Mouse (Mus musculus): ENCODE data around the gene N4bp2.
"Not testable (repeated sequence)": the region's sequence is repeated elsewhere in the genome, so short reads cannot be mapped to it uniquely, and the experiment has no call there.

Gene N4bp2

GRCm38 (mm10) chr5:65763088-65763915 is at the start of gene N4bp2:
TSS of gene N4bp2 (plus strand) at chr5:65763521.
- DNase-seq = peak; percentile 77 to 81

- no peak for DNase-seq
Measured at GRCm38 (mm10) chr5:65715084-65715483, 48.2 kb upstream of the N4bp2 start.

GRCm38 (mm10) chr5:65717063-65717902 is 46.0 kb upstream of the N4bp2 start:
- DNase-seq = no peak

GRCm38 (mm10) chr5:65717903-65718211 is 45.5 kb upstream of the N4bp2 start:
- not testable (repeated sequence) for DNase-seq

GRCm38 (mm10) chr5:65718368-65718767 is 45.0 kb upstream of the N4bp2 start:
- no peak for DNase-seq

GRCm38 (mm10) chr5:65724311-65725054 is 38.8 kb upstream of the N4bp2 start:
- DNase-seq = peak; percentile 28 to 37

- DNase-seq = no peak
Measured at GRCm38 (mm10) chr5:65731173-65732007, 31.9 kb upstream of the N4bp2 start.

GRCm38 (mm10) chr5:65735601-65736000 is 27.7 kb upstream of the N4bp2 start:
- no peak for DNase-seq

- no peak for DNase-seq
Measured at GRCm38 (mm10) chr5:65739366-65739765, 24.0 kb upstream of the N4bp2 start.

- no peak for DNase-seq
Measured at GRCm38 (mm10) chr5:65746908-65747307, 16.4 kb upstream of the N4bp2 start.

- DNase-seq = no peak
Measured at GRCm38 (mm10) chr5:65748386-65748785, 14.9 kb upstream of the N4bp2 start.

GRCm38 (mm10) chr5:65748880-65749279 is 14.4 kb upstream of the N4bp2 start:
- DNase-seq = no peak

- DNase-seq = no peak
Measured at GRCm38 (mm10) chr5:65752021-65752420, 11.3 kb upstream of the N4bp2 start.

GRCm38 (mm10) chr5:65755859-65756258 is 7.5 kb upstream of the N4bp2 start:
- no peak for DNase-seq

GRCm38 (mm10) chr5:65757110-65757509 is 6.2 kb upstream of the N4bp2 start:
- DNase-seq = no peak

GRCm38 (mm10) chr5:65760041-65760440 is 3.3 kb upstream of the N4bp2 start:
- no peak for DNase-seq

- no peak for DNase-seq
Measured at GRCm38 (mm10) chr5:65760599-65760998, 2.7 kb upstream of the N4bp2 start.

- DNase-seq = no peak
Measured at GRCm38 (mm10) chr5:65761020-65761419, 2.3 kb upstream of the N4bp2 start.

- no peak for DNase-seq
Measured at GRCm38 (mm10) chr5:65761921-65762320, 1.4 kb upstream of the N4bp2 start.

- DNase-seq = no peak
Measured at GRCm38 (mm10) chr5:65762686-65763085, 635 bp upstream of the N4bp2 start.

- peak; percentile 70 to 74 for DNase-seq
Measured at GRCm38 (mm10) chr5:65763916-65764785, 830 bp downstream of the N4bp2 start.

Measured in cerebellum, postnatal 36 days (tissue).